Mouse (Mus musculus) heart, postnatal 14 days (tissue): Measurements from ENCODE around the gene Srsf10. TPM values are rescaled to one million over a fixed set of nuclear protein-coding genes. Genes with fewer than 3 reads are reported as not detected.

Source experiments
- DNase-seq, 2 experiments: peaks; one replicate each; pipeline ENCODE4 v3.0.0; 2021 to 2022
- intact Hi-C: fragments of 180-260 bp; cut with DNase I; formaldehyde crosslinking; loops from one replicate; pipeline ENCODE4 v1.15.1; 2025
- total RNA-seq, 2 experiments: library from RNA; stranded (reverse); gene quantifications; 2 replicates each; pipeline ENCODE4 v1.2.3; 2021

The Srsf10 gene
- total RNA-seq, 2 experiments from 2014 or later: 48.1 to 59.7 TPM

DNA sequence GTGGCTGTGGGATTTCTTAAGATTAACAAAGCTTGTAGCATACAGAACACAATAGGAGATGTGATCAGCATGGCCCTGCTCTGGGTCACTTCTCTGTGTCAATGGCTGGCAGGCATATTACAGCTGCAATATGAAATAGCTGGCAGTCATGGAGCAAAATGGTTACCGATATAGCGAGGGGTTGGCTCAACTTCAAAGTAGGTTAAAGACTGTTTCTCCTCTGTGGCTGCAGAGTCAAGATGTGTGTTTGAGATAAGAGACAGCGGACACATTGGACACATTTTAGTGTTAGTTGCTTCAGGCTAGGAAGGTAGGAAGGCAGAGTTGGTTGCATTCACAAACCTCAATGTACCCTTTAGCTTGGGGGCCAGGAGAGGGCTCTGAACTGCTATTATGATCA, 51.1 kb downstream of the Srsf10 start:
- intact Hi-C loops: no loop called here
- DNase-seq: no peak

DNA sequence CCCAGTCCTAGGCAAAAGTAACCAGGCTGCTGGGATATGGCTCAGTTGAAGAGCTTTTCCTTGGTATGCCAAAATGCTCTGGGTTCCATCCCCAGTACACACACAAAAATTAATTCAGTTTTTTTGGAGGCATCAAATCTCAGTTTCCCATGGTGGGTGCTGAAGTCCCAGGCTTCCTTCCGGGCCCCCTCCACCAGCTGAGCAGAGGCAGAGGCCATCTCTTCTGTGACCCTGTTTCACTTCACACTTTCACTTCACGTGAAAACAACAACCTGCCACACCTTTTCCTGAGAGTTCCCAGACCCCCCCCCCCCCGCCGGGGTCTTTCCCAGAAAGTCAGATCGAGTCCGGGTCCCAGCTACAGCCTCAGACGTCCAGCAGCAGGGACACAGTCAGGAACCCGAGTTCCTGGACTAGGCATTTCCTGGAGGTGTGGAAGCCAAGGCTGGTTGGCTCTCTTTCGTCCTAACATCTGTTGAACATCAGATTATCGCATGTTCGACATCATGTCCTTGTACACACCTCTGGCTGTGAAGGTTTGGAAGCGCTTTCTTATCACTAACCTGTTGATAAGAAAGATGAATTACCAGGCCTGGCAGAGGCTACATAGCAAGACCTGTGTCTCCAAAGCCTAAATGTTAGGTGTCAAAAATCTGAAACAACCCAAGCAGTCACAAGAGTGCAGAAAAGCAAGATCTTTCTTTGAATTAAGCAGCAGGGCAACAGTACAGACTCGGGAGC, 53.9 kb downstream of the Srsf10 start:
- intact Hi-C loops: no loop called here
- no peak for DNase-seq

DNA sequence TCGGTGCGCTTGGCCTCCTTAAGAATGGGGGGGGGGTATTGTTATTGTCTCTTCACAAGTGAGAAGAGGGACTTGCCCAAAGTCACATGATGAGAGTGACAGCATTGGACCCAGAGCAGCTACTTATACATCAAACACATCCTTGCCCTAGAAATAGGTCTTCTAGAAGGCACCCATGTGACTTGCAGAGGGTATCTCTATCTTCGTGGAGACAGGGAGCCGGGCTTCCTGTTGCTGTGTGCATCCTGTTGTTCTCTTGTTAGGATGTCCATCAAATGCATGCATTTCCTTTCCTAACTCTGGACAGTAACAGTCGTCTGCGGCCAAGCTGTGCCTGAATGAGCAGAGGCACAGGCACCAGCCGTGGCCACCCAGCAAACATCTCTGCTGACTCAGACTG, 56.0 kb downstream of the Srsf10 start:
- intact Hi-C loops: no loop called here
- DNase-seq: no peak

DNA sequence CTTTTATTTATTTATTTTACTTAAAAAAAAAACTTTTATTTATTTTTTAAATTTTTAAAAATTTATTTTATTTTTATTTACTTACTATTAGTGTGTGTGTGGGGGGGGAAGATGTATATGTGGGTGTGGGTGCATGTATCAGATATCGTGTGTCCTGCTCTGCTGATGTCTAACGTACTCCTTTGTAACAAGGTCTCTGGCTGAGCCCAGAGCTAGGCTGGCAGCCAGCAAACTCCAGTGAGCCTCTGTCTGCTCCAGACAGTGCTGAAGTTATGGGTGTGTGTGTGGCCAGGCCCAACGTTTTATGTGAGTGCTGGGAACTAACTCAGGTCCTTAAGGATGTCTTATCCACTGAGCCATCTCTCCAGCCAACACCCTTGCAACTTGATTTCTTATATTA, 56.6 kb downstream of the Srsf10 start:
- intact Hi-C loops: no loop called here
- DNase-seq: no peak

DNA sequence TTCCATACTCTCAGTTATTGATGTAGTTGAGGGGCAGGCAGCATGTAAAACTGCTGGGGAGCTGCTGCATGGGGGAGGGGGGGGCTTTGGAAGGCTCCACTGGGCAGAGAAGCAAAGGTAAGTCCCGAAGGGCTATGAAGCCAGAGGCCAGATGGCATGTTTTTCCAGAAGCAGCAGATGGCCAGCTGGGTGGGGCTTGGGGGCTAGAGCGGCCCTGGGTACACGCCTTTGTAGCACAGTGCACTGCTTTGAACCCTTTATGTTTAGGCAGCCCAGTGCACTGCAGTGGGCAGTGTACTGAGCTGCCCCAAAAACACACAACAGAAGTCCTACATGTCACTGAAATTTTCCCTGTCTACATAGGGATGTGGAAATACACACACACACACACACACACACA, 57.3 kb downstream of the Srsf10 start:
- no peak for DNase-seq
- intact Hi-C loops: no loop called here

DNA sequence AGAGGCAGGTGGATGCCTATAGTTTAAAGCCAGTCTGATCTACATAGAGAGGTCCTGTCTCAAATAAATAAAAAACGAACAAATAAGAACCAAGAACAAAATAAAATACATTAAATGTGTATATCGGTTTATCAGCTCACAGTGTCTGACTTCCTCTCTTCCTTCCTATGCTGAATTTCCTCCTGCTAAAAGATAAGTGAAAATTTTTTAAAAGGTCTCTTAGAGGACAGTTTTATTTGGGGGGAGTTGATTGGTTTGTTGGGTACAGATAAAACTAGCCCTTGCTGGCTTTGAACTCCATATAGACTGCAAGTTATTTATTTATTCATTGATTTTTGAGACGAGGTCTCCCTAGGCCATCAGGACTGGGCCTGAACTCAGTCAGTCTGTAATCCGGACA, 57.9 kb downstream of the Srsf10 start:
- DNase-seq: no peak
- intact Hi-C loops: no loop called here

DNA sequence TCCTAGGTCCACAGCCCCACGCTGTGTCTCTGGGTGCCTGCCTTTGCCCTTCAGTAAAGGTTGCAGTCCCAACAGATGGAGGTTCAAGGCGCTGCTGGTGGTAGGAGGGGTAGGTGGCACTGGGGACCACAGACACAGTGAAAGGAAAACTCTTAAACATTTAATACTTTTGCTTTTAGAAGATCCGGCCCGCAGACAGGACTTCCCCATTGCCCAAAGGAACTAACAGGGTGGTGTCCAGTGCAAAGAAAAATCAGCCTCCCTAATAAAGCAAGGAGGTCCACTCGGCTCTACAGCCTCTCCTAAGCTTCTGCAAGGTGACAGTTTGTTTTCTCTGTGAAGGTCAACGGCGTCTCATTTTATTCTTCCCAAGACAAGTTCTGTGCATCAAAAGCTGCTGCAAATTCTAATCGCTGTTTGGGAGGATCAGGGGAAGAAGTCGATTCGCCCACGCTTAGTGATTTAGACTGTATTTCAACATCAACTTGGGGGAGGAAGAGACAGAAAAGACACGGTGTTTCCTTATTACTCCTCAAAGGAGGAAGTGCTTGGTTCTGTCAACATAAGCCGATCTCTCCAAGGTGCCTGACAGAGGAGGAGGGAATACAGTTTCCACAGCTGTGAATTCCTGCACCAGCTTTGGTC, 63.2 kb downstream of the Srsf10 start:
- intact Hi-C loops: loop anchor here (2.0 kb wide), 1 partner anchor 28 kb away; no protein-coding TSS in a partner anchor
- DNase-seq: no peak

DNA sequence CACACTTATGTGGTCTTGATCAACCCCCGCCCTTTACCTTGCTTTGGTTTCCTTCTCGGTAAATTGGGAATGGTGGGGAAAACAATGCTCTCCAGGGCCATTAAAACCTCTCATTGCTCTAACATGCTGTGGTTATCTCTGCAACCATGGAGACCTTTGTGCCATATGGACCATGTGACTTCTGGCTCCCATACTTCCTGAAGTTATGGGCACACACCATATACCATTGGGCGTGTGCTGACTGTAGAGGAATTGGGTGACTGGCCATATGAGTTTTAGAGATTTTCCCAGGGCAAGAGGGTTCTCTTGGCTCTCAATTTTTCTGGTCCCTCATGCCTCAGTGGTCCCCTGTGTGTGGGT, 63.7 kb downstream of the Srsf10 start:
- DNase-seq: no peak

More for the DNA sequence above, 63.7 kb downstream of the Srsf10 start:
- intact Hi-C loops: loop anchor here (2.0 kb wide), 1 partner anchor 28 kb away; no protein-coding TSS in a partner anchor

Other genes starting within 250 kb of the Srsf10 start
- gene Ifnlr1, start 169.5 kb upstream of the Srsf10 start, total RNA-seq: 1 to 10 TPM; 2.5 to 2.9 TPM
- gene Il22ra1, start 127.6 kb upstream of the Srsf10 start, total RNA-seq: under 1 TPM; 0.44 to 0.53 TPM
- gene Myom3, start 96.0 kb upstream of the Srsf10 start, total RNA-seq: 1 to 10 TPM in 1 of 2 experiments, under 1 TPM in 1; 0.61 to 1.1 TPM
- gene Pnrc2, start 18.1 kb downstream of the Srsf10 start, total RNA-seq: 10 to 100 TPM; 79.0 to 84.8 TPM
- under 1 TPM; 0.76 to 0.93 TPM for gene Cnr2, start 39.6 kb downstream of the Srsf10 start, total RNA-seq
- 10 to 100 TPM; 33.5 to 40.7 TPM for gene Fuca1, start 65.0 kb downstream of the Srsf10 start, total RNA-seq
- gene Hmgcl, start 90.7 kb downstream of the Srsf10 start, total RNA-seq: 10 to 100 TPM; 69.8 to 70.4 TPM
- 1 to 10 TPM; 2.1 to 3.1 TPM for gene Gale, start 108.0 kb downstream of the Srsf10 start, total RNA-seq
- 10 to 100 TPM; 37.5 to 37.8 TPM for gene Lypla2, start 116.9 kb downstream of the Srsf10 start, total RNA-seq
- 10 to 100 TPM; 17.0 to 19.4 TPM for gene Pithd1, start 131.5 kb downstream of the Srsf10 start, total RNA-seq
- 10 to 100 TPM; 29.9 to 31.2 TPM for gene Eloa, start 166.0 kb downstream of the Srsf10 start, total RNA-seq
- gene Rpl11, start 197.7 kb downstream of the Srsf10 start, total RNA-seq: 100 to 1,000 TPM; 257 to 279 TPM